Mouse (Mus musculus): ENCODE measurements around the gene Pax5. TPM values are rescaled to one million over a fixed set of nuclear protein-coding genes. Genes with fewer than 3 reads are reported as not detected.

Pax5 gene
- 0.26 TPM for polyA plus RNA-seq (2014; fragmentation: Illumina TruSeq; extraction: RNeasy Lipid Tissue Mini Kit (QIAGEN cat#74804); ENCODE audit: low read depth, low replicate concordance)

DNA sequence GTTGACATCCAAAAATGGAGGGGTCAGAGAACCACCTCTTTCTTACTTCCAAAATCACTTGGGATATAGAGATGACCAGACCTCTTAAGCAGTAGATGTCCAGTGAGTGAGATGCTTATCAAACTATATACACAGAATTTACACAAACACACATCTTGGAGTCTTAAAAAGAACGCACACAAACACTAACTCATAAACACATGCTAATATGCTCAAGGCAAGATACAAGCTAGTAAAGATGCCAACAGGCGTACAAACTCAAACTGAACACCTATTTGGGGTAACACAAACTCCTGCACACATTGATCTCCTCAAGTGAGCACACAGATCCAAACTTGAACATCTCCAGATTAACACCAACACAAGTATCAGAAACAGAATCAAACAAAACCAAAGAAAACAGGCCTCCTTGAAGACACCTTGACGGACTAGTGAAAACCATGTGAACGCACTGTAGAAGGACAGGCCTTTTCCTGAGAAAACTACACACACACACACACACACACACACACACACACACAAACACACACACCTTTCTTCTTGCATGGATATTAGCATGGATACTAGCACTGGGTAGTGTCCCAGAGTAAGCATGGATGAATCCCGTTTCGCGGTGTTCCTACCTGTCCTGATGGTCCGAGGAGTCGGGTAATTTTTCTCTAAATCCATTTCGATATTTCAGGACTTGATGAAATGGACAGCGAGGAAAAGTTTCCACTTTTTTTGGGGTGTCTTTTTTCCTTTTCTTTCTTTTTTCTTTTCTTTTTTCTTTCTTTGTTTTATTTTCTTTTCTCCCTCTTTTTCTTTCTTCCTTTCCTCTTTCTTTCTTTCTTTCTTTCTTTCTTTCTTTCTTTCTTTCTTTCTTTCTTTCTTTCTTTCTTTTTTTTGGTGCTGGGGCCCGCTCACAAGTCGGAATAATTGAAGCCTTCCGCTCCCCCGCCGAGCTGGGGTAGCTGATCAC lies at the start of gene Pax5:
Gene Pax5, minus strand, starts transcription at position 748 of the 961 bp plus-strand sequence.

GRCm38 (mm10) chr4:44755553-44756133 lies 45.4 kb upstream of the Pax5 start, which contains the start of gene Zcchc7:
TSS of gene Zcchc7 (plus strand) at chr4:44755877.

Other genes starting within 250 kb of the Pax5 start
- gene Zcchc7, start 45.4 kb upstream of the Pax5 start, polyA plus RNA-seq (2014; fragmentation: Illumina TruSeq; extraction: RNeasy Lipid Tissue Mini Kit (QIAGEN cat#74804); ENCODE audit: low read depth, low replicate concordance): 35.4 TPM

Measured in liver, adult 10 weeks (tissue).